Mouse (Mus musculus) midbrain, postnatal 0 days (tissue): Measurements from ENCODE around the gene Mthfd1l. TPM values are rescaled to one million over a fixed set of nuclear protein-coding genes. Genes with fewer than 3 reads are reported as not detected.

Experiments
- ATAC-seq: fragments of 200-750 bp; cut with Nextera tagmentation; 2 replicates; pipeline ENCODE4 v1.8.0; 2017; ENCODE audit warnings: moderate number of reproducible peaks, mild to moderate bottlenecking, moderate TSS enrichment, moderate library complexity; ENCODE audit not compliant: low FRiP score
- DNase-seq: peaks from one replicate; pipeline ENCODE4 v3.0.0-alpha.2; 2015; ENCODE audit warnings: low spot score
- H3K27ac ChIP-seq: fragments of 300-500 bp; sonication (generic); 2 replicates; pipeline ENCODE4 v1.5.1; 2014; ENCODE audit warnings: low read depth, mild to moderate bottlenecking, low read length, mixed read lengths
- H3K27me3 ChIP-seq: fragments of 300-500 bp; sonication (generic); 2 replicates; pipeline ENCODE4 v1.6.1; 2014; ENCODE audit warnings: low read length, control low read depth, mixed read lengths; ENCODE audit not compliant: insufficient read depth
- H3K36me3 ChIP-seq: fragments of 300-500 bp; sonication (generic); 2 replicates; pipeline ENCODE4 v1.6.1; 2014; ENCODE audit warnings: low read length, control low read depth, mixed read lengths; ENCODE audit not compliant: insufficient read depth
- H3K4me1 ChIP-seq: fragments of 300-500 bp; sonication (generic); 2 replicates; pipeline ENCODE4 v1.6.1; 2014; ENCODE audit warnings: mild to moderate bottlenecking, control low read depth, antibody characterized with exemption, low read length, mixed read lengths; ENCODE audit not compliant: insufficient read depth
- H3K4me2 ChIP-seq: fragments of 300-500 bp; sonication (generic); 2 replicates; pipeline ENCODE4 v1.6.1; 2014; ENCODE audit warnings: low read depth, mild to moderate bottlenecking, low read length, mixed read lengths; ENCODE audit not compliant: poor library complexity, severe bottlenecking
- H3K4me3 ChIP-seq: fragments of 300-500 bp; sonication (generic); 2 replicates; pipeline ENCODE4 v1.5.1; 2014; ENCODE audit warnings: low read depth, mild to moderate bottlenecking, low read length, moderate library complexity
- H3K9ac ChIP-seq: fragments of 300-500 bp; sonication (generic); replicated peaks from 2 replicates; pipeline ENCODE4 v1.6.1; 2014; ENCODE audit warnings: mild to moderate bottlenecking, low read length, moderate library complexity, mixed read lengths; ENCODE audit not compliant: poor library complexity, severe bottlenecking
- H3K9me3 ChIP-seq: fragments of 300-500 bp; sonication (generic); 2 replicates; pipeline ENCODE4 v1.6.1; 2016; ENCODE audit warnings: low read length, control low read depth
- CTCF ChIP-seq: IDR thresholded peaks from 2 replicates; pipeline ENCODE4 v1.5.1; 2016; ENCODE audit warnings: antibody characterized with exemption, mild to moderate bottlenecking
- whole genome bisulfite sequencing: fragments of 180-500 bp; shearing (Covaris S2); extraction: QIAGEN DNeasy Blood & Tissue Kit; methylation state at CpG from one replicate; pipeline ENCODE4 v1.1.7; 2014; 5-methylcytosine and 5-hydroxymethylcytosine counted together
- polyA plus RNA-seq: library from polyadenylated mRNA; unstranded; fragments of >200 nt; fragmentation: Nextera tagmentation; extraction: Ambion mirVana; gene quantifications from 2 replicates; pipeline ENCODE4 v1.2.1, GENCODE M21; 2015
- total RNA-seq: library from RNA; depleted of rRNA; stranded (reverse); fragments of >200 nt; gene quantifications from 2 replicates; pipeline ENCODE4 v1.2.3, GENCODE M21; 2014

Gene Mthfd1l
- total and polyA plus RNA-seq, 2 experiments from 2014 or later = 7.9 to 9.2 TPM

DNA sequence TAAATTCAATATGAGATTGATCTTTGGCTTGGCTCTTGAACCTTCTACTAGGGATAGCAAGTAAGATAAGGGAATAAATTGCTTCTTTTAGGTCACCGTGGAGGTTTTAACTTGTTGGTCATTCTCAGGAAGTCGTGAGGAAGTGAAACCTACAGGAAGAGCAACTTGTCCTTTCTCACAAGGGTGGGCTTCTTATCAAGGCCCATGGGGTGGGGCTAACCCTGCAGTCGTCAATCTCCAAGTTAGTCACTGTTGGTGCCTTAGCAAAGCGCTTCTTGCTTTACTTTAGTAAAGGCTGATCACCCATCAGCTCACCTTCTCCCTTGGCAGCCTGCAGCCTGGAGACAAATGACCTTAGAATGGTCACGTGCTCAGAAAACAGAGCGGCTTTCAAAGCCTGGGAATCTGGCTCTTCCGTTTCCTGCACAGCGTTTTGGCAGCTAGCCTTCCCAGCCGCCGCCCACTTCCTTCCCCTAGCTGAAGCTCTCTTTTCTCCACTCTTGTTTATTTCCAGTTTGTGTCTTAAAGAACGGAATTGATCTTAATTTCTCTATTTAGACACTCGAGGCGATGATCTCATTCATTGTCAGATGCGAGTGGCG, 106.8 kb downstream of the Mthfd1l start:
- H3K4me1 ChIP-seq = no peaks in the 10 kb centered on the region
- TF ChIP-seq CTCF = no peak
- H3K9me3 ChIP-seq = no peaks in the 10 kb centered on the region
- peak; percentile 32 for DNase-seq
- H3K27me3 ChIP-seq = no peaks in the 10 kb centered on the region
- H3K36me3 ChIP-seq = no peaks in the 10 kb centered on the region
- H3K27ac ChIP-seq = no peak overlapping the region
- H3K9ac ChIP-seq = no peak overlapping the region
- H3K4me2 ChIP-seq = no peak overlapping the region; the same call in 1 of the 2 replicates
- H3K4me3 ChIP-seq = no peak overlapping the region
- ATAC-seq = no peak
- 79% methylated on average over 15 of the region's 15 CpGs for WGBS

DNA sequence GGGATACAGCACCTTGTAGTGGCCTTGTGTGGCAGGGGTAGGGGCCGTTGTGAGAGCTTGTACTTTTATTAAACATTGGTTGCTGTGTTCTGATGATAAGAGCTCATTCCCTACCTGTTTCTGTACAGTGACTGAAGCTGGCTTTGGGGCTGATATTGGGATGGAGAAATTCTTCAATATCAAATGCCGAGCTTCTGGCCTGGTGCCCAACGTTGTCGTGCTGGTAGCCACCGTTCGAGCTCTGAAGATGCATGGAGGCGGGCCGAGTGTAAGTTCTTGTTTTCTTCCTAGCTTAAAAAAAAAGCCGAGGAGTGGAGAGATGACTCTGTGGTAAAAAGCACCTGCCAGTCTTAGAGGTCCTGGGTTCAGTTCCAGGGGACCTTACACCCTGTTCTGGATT, 110.7 kb downstream of the Mthfd1l start:
- Histone ChIP-seq H3K36me3 (no peaks in the 10 kb centered on the region), H3K9ac (no peak overlapping the region), H3K27ac (no peak overlapping the region), H3K4me1 (no peaks in the 10 kb centered on the region), H3K4me2 (no peak overlapping the region), H3K9me3 (no peaks in the 10 kb centered on the region), H3K4me3 (no peak overlapping the region), H3K27me3 (0 out of 2 replicates have a peak, but pooled peaks cover 5% of the 10 kb centered on the region)
- ATAC-seq (no peak), DNase-seq (no peak)
- 96% methylated on average over 9 of the region's 9 CpGs for WGBS
- TF ChIP-seq CTCF = no peak

DNA sequence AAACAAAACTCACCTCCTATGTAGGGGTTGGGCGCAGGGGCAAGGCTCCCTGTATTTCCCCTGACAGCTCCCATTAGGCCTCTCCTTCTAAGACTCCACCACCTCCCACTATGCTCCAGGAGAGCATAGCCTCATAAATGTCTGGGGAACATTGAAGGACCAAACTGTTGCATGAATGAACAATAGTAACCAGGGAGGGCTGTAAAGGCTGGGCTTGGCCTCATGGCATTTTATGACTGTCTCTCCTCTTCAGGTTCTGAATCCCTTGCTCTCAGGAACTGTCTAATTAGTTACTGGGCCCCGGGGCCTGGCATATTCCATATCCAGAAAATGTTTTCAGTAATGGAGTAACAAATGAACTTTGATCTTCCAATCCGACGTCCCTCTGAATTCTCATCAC, 112.0 kb downstream of the Mthfd1l start:
- TF ChIP-seq CTCF = no peak
- no peak overlapping the region for H3K4me3 ChIP-seq
- H3K9ac ChIP-seq = no peak overlapping the region
- no peak overlapping the region for H3K27ac ChIP-seq
- DNase-seq = no peak
- H3K27me3 ChIP-seq = 0 out of 2 replicates have a peak, but pooled peaks cover 5% of the 10 kb centered on the region
- 63% methylated on average over 4 of the region's 4 CpGs for WGBS
- no peak for ATAC-seq
- no peaks in the 10 kb centered on the region for H3K4me1 ChIP-seq
- no peak overlapping the region for H3K4me2 ChIP-seq
- no peaks in the 10 kb centered on the region for H3K36me3 ChIP-seq
- no peaks in the 10 kb centered on the region for H3K9me3 ChIP-seq

DNA sequence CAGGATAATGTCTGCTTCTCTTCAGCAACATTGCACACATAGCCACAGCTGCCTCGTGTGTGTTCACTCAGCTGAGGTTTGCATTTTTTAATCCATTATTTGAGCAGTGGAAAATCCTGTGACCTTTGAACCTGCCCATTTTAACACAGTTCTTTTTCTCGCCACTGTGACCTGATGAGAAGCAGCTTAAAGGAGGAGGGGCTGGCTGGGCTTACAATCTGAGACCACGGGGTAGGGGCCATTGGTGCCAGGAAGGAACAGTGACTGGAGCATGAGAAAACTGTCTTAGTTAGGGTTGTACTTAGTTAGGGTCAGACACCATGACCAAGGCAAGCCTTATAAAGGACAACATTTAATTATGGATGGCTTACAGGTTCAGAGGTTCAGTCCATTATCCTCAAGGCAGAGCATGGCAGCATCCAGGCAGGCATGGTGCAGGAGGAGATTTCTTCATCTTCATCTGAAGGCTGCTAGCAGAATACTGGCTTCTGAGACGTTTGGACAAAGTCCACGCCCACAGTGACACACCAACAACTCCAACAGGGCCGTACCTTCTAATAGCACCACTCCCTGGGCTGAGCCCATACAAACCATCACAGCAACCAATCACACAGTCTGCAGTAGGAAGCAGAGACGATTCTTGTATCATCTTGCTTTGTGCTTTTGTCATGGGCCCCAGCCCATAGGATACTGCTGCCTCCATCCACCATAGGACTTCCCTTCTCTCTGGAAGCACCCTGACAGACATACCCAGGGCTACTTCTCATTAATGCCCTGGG, 112.6 kb downstream of the Mthfd1l start:
- H3K36me3 ChIP-seq = no peaks in the 10 kb centered on the region
- TF ChIP-seq CTCF = no peak
- no peak overlapping the region for H3K4me2 ChIP-seq
- no peaks in the 10 kb centered on the region for H3K4me1 ChIP-seq
- no peak overlapping the region for H3K27ac ChIP-seq
- DNase-seq = no peak
- no peak for ATAC-seq
- 40% methylated on average over 7 of the region's 7 CpGs for WGBS
- H3K9me3 ChIP-seq = no peaks in the 10 kb centered on the region
- no peak overlapping the region for H3K4me3 ChIP-seq
- 0 out of 2 replicates have a peak, but pooled peaks cover 5% of the 10 kb centered on the region for H3K27me3 ChIP-seq
- H3K9ac ChIP-seq = no peak overlapping the region

DNA sequence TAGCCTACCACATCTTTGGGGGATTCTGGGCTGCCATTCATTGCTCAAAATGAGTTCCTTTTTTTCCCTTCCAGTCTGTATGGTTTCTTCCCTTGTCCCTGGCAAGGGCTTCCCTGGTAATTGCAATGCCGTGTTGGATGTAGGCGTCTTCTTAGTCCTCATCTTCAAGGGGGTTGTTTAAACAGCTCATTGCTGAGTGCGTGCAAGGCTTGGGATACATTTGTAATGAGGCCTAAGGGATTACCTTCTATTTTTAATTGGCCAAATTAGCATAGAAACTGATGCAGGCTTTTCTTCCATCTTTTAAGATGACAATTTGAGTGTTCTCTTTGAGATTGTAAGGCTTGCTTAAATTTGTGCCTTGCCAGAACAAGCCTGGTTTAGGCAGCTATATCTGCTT, 114.6 kb downstream of the Mthfd1l start:
- Histone ChIP-seq H3K27me3 (0 out of 2 replicates have a peak, but pooled peaks cover 5% of the 10 kb centered on the region), H3K9ac (no peak overlapping the region), H3K36me3 (no peaks in the 10 kb centered on the region), H3K9me3 (no peaks in the 10 kb centered on the region), H3K4me2 (no peak overlapping the region), H3K27ac (no peak overlapping the region), H3K4me1 (no peaks in the 10 kb centered on the region), H3K4me3 (no peak overlapping the region)
- WGBS = 38% methylated on average over 3 of the region's 3 CpGs
- ATAC-seq = no peak
- no peak for TF ChIP-seq CTCF
- no peak for DNase-seq

DNA sequence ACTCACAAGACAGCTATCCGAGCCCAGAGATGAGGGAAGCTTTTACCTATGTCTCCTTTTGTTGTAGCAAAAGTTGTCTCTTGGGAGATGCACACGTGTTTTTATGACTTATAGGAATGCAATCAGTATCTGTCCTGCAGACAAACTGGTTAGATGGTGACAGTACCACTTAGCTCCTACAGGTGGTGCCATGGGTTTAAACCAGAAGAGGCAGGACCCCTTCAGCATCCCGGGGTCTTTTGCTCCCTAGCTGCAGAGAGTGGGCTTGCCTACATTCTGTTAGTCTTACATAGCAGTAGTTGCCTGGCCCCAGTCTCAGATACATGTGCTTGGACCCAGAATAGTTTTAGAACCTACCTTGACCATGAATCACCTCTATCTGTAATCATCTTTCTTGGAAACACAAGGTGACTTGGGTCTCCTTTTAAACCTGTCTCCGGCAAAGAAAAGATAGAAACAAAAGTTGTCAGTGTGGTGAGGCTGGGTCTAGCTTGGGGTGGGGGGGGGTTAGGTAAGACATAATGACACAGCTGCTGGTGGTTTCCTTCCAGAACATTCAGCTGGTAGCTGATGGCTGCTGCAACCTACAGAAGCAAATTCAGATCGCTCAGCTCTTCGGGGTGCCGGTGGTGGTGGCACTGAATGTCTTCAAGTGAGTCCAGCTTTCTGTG, 116.0 kb downstream of the Mthfd1l start:
- Histone ChIP-seq H3K9ac (no peak overlapping the region), H3K27me3 (0 out of 2 replicates have a peak, but pooled peaks cover 5% of the 10 kb centered on the region), H3K9me3 (no peaks in the 10 kb centered on the region), H3K36me3 (no peaks in the 10 kb centered on the region), H3K4me2 (no peak overlapping the region), H3K4me3 (no peak overlapping the region), H3K27ac (no peak overlapping the region), H3K4me1 (no peaks in the 10 kb centered on the region)
- 77% methylated on average over 7 of the region's 7 CpGs for WGBS
- ATAC-seq = no peak
- TF ChIP-seq CTCF = peak; percentile 70
- peak; percentile 67 for DNase-seq
